ENCODE assay signal across 9 mouse cellular contexts in genomic region chr14:50784391-50785250, GRCm38 (mm10). TPM values are rescaled to one million over a fixed set of nuclear protein-coding genes. Genes with fewer than 3 reads are reported as not detected.
DNase-seq lines count a peak whose midpoint lies in the region; ATAC-seq and TF ChIP-seq lines count a peak whose summit lies in the region.
"Had no signal": no experiment of that assay in that cellular context is flagged by ENCODE, and none has a peak within 500 bp of the region (broad histone marks: within the 10 kb centered on the region; RNA-seq: fewer than 3 reads in every experiment).

No protein-coding gene starts in this region.

- peak overlapping the region; percentile 88 for H3K4me3 ChIP-seq in heart, embryonic 11.5 days (ENCODE audit: low read depth, low read length)
- peak overlapping the region; percentile 87 for H3K4me3 ChIP-seq in G1E (ENCODE audit: low read depth, low read length)
- H3K4me3 ChIP-seq in forebrain, embryonic 16.5 days (replicated peaks; ENCODE audit: low read length): peak overlapping the region; percentile 77
- peak overlapping the region; percentile 90 for H3K4me3 ChIP-seq in liver, embryonic 15.5 days (replicated peaks)

- no peak for TF ChIP-seq CTCF in G1E (IDR thresholded peaks at IDR 0.05; ENCODE audit: low read depth, low read length)

- 0 out of 2 replicates have a peak overlapping the region, but pooled peaks have one; percentile 22 for H3K27ac ChIP-seq in heart, embryonic 11.5 days (ENCODE audit: low read depth, low read length)
- H3K27ac ChIP-seq in forebrain, embryonic 16.5 days (ENCODE audit: low read length): peak overlapping the region; percentile 82
- no peak overlapping the region; the same call in 1 of the 2 replicates for H3K27ac ChIP-seq in liver, embryonic 15.5 days (replicated peaks)

- H3K36me3 ChIP-seq in heart, embryonic 11.5 days (ENCODE audit: control insufficient read depth, insufficient read depth, low read length): peaks cover 6% of the 10 kb centered on the region; the same call in 1 of the 2 replicates
- H3K36me3 ChIP-seq in G1E (replicated peaks): peaks cover 42% of the 10 kb centered on the region
- peaks cover 15% of the 10 kb centered on the region for H3K36me3 ChIP-seq in forebrain, embryonic 16.5 days (ENCODE audit: control insufficient read depth, insufficient read depth)
- H3K36me3 ChIP-seq in liver, embryonic 15.5 days (replicated peaks): peaks cover 6% of the 10 kb centered on the region
- H3K36me3 ChIP-seq in splenic B cell, adult 2 months (ENCODE audit: control insufficient read depth, insufficient read depth, low read length, poor library complexity, severe bottlenecking): peaks cover 2% of the 10 kb centered on the region; the same call in 1 of the 2 replicates

- H3K9ac ChIP-seq in heart, embryonic 11.5 days (ENCODE audit: low read depth, low read length): peak overlapping the region; percentile 83
- H3K9ac ChIP-seq in forebrain, embryonic 16.5 days (replicated peaks; ENCODE audit: low read depth, low read length): peak overlapping the region; percentile 73
- peak overlapping the region; percentile 76 for H3K9ac ChIP-seq in liver, embryonic 15.5 days

- no peaks in the 10 kb centered on the region for H3K27me3 ChIP-seq in heart, embryonic 11.5 days (ENCODE audit: control insufficient read depth, insufficient read depth, low read length)
- H3K27me3 ChIP-seq in G1E (ENCODE audit: insufficient read depth, low read length): no peaks in the 10 kb centered on the region
- no peaks in the 10 kb centered on the region for H3K27me3 ChIP-seq in forebrain, embryonic 16.5 days (replicated peaks; ENCODE audit: control insufficient read depth, insufficient read depth, low read length)
- no peaks in the 10 kb centered on the region for H3K27me3 ChIP-seq in liver, embryonic 15.5 days
- no peaks in the 10 kb centered on the region for H3K27me3 ChIP-seq in splenic B cell, adult 2 months (ENCODE audit: control insufficient read depth, insufficient read depth, low read length, poor library complexity, severe bottlenecking)

- DNase-seq in heart, adult 18-20 months: no peak
- no peak for DNase-seq in G1E (ENCODE audit: low spot score)
- DNase-seq in splenic B cell, adult 2 months (ENCODE audit: low read depth, low spot score): peak; percentile 39
- DNase-seq in right cerebral cortex, postnatal 10 days (ENCODE audit: low spot score in 2 of 2): no peak

- no peaks in the 10 kb centered on the region for H3K9me3 ChIP-seq in heart, embryonic 11.5 days (replicated peaks; ENCODE audit: control insufficient read depth, low read length)
- H3K9me3 ChIP-seq in G1E (replicated peaks): no peaks in the 10 kb centered on the region
- H3K9me3 ChIP-seq in forebrain, embryonic 16.5 days (ENCODE audit: control insufficient read depth, low read length): 0 out of 2 replicates have a peak, but pooled peaks cover 3% of the 10 kb centered on the region
- no peaks in the 10 kb centered on the region for H3K9me3 ChIP-seq in liver, embryonic 15.5 days (replicated peaks)

- peak overlapping the region; percentile 63 for H3K4me2 ChIP-seq in heart, embryonic 11.5 days
- H3K4me2 ChIP-seq in forebrain, embryonic 16.5 days (ENCODE audit: low read length): peak overlapping the region; percentile 49
- peak overlapping the region; percentile 74 for H3K4me2 ChIP-seq in liver, embryonic 15.5 days

- 23% methylated on average over 16 of the region's 16 CpGs for WGBS in heart, embryonic 11.5 days (ENCODE audit: insufficient replicate concordance)
- WGBS in forebrain, embryonic 16.5 days: 22% methylated on average over 16 of the region's 16 CpGs
- 15% methylated on average over 16 of the region's 16 CpGs for WGBS in liver, embryonic 15.5 days (ENCODE audit: insufficient replicate concordance)

- no peak for ATAC-seq in heart, embryonic 11.5 days (replicated peaks; ENCODE audit: insufficient number of reproducible peaks, low FRiP score, low TSS enrichment)
- no peak for ATAC-seq in G1E (ENCODE audit: extremely low read depth, insufficient number of reproducible peaks, low FRiP score, poor library complexity, severe bottlenecking)
- ATAC-seq in forebrain, embryonic 16.5 days: no peak
- ATAC-seq in liver, embryonic 15.5 days (ENCODE audit: insufficient read depth): peak; percentile 53; the same call in 1 of the 2 replicates
- no peak for ATAC-seq in monocyte, adult 5-6 weeks (replicated peaks; ENCODE audit: insufficient number of reproducible peaks, low FRiP score, low TSS enrichment, poor library complexity, severe bottlenecking)

- H3K4me1 ChIP-seq in heart, embryonic 11.5 days (ENCODE audit: control insufficient read depth, insufficient read depth, low read length): 0 out of 2 replicates have a peak, but pooled peaks cover 2% of the 10 kb centered on the region
- peaks cover 16% of the 10 kb centered on the region for H3K4me1 ChIP-seq in G1E (ENCODE audit: insufficient read depth, low read depth, low read length)
- peaks cover 8% of the 10 kb centered on the region for H3K4me1 ChIP-seq in forebrain, embryonic 16.5 days (replicated peaks; ENCODE audit: control insufficient read depth, insufficient read depth, low read length)
- H3K4me1 ChIP-seq in liver, embryonic 15.5 days (replicated peaks): peaks cover 10% of the 10 kb centered on the region

RNA-seq across cellular contexts. Expression of gene Ttc5, which starts 0.7 kb away (rescaled TPM):
- polyA plus RNA-seq in heart, embryonic 11.5 days (2014; fragmentation: Nextera tagmentation; extraction: Ambion mirVana): 51.7 and 55.8 TPM in 2 replicates
- total RNA-seq in heart, adult 18-20 months (2021): 10 to 100 TPM; 11.1 to 13.5 TPM
- total RNA-seq in G1E (2014; fragmentation: Nextera tagmentation) (36.6 and 45.8 TPM in 2 replicates), G1E (2017) (43.4 and 45.2 TPM in 2 replicates)
- 26.5 and 40.2 TPM in 2 replicates for polyA plus RNA-seq in G1E (2012)
- 124 and 132 TPM in 2 replicates for polyA plus RNA-seq in forebrain, embryonic 16.5 days (2015; fragmentation: Nextera tagmentation; extraction: Ambion mirVana)
- polyA plus RNA-seq in liver, embryonic 15.5 days (2015; fragmentation: Nextera tagmentation; extraction: Ambion mirVana): 16.3 and 17.6 TPM in 2 replicates
- total RNA-seq in monocyte, adult 5-6 weeks (2017): 55.8 to 70.2 TPM (median 65.8 TPM) in 3 replicates

RNA-seq across cellular contexts. Expression of gene Ccnb1ip1, which starts 22.9 kb away (rescaled TPM):
- not detected in 2 replicates for polyA plus RNA-seq in heart, embryonic 11.5 days (2014; fragmentation: Nextera tagmentation; extraction: Ambion mirVana)
- total RNA-seq in heart, adult 18-20 months (2021): not detected
- total RNA-seq in G1E (2014; fragmentation: Nextera tagmentation): 8.7 and 10.3 TPM in 2 replicates
- 6.1 and 8.3 TPM in 2 replicates for total RNA-seq in G1E (2017)
- 0.20 and 0.22 TPM in 2 replicates for polyA plus RNA-seq in G1E (2012)
- not detected in 2 replicates for polyA plus RNA-seq in forebrain, embryonic 16.5 days (2015; fragmentation: Nextera tagmentation; extraction: Ambion mirVana)
- polyA plus RNA-seq in liver, embryonic 15.5 days (2015; fragmentation: Nextera tagmentation; extraction: Ambion mirVana): not detected in 2 replicates
- total RNA-seq in monocyte, adult 5-6 weeks (2017): not detected in 3 replicates
- total RNA-seq: neutrophil, adult 5-6 weeks had no signal

RNA-seq across cellular contexts. Expression of gene Parp2, which starts 23.0 kb away (rescaled TPM):
- 45.2 and 48.5 TPM in 2 replicates for polyA plus RNA-seq in heart, embryonic 11.5 days (2014; fragmentation: Nextera tagmentation; extraction: Ambion mirVana)
- total RNA-seq in heart, adult 18-20 months (2021): 10 to 100 TPM; 14.9 to 16.4 TPM
- total RNA-seq in G1E (2014; fragmentation: Nextera tagmentation) (130 and 176 TPM in 2 replicates), G1E (2017) (101 and 111 TPM in 2 replicates)
- polyA plus RNA-seq in G1E (2012): 7.2 and 8.2 TPM in 2 replicates
- polyA plus RNA-seq in forebrain, embryonic 16.5 days (2015; fragmentation: Nextera tagmentation; extraction: Ambion mirVana): 53.3 and 56.7 TPM in 2 replicates
- 25.7 and 28.0 TPM in 2 replicates for polyA plus RNA-seq in liver, embryonic 15.5 days (2015; fragmentation: Nextera tagmentation; extraction: Ambion mirVana)
- 85.4 to 96.9 TPM (median 86.6 TPM) in 3 replicates for total RNA-seq in monocyte, adult 5-6 weeks (2017)

RNA-seq across cellular contexts. Expression of gene Olfr749, which starts 39.7 kb away (rescaled TPM):
- polyA plus RNA-seq in heart, embryonic 11.5 days (2014; fragmentation: Nextera tagmentation; extraction: Ambion mirVana): not detected in 2 replicates
- not detected for total RNA-seq in heart, adult 18-20 months (2021)
- total RNA-seq in G1E (2014; fragmentation: Nextera tagmentation) (not detected in 2 replicates), G1E (2017) (0.11 and 0.46 TPM in 2 replicates)
- polyA plus RNA-seq in G1E (2012): not detected in 2 replicates
- polyA plus RNA-seq in forebrain, embryonic 16.5 days (2015; fragmentation: Nextera tagmentation; extraction: Ambion mirVana): not detected in 2 replicates
- polyA plus RNA-seq in liver, embryonic 15.5 days (2015; fragmentation: Nextera tagmentation; extraction: Ambion mirVana): not detected in 2 replicates
- not detected in 3 replicates for total RNA-seq in monocyte, adult 5-6 weeks (2017)
- total RNA-seq: neutrophil, adult 5-6 weeks had no signal
